Mouse (Mus musculus) hematopoietic stem cell, adult 5-6 weeks (primary cell): ENCODE measurements around the gene Prpf8. TPM values are rescaled to one million over a fixed set of nuclear protein-coding genes. Genes with fewer than 3 reads are reported as not detected.

Experiments used
- total RNA-seq: library from RNA; stranded (forward); fragments of 172-1452, 232-1000 nt; gene quantifications from 2 replicates; pipeline ENCODE4 v1.2.3, GENCODE M21; 2017

Prpf8 gene
- total RNA-seq, 1 experiment from 2014 or later, result 113 TPM

Other genes with a start within 250 kb of the Prpf8 start
- 144 and 160 TPM in 2 replicates for gene Rpa1, start 138.5 kb upstream of the Prpf8 start, total RNA-seq
- 13.0 and 22.1 TPM in 2 replicates for gene Smyd4, start 138.4 kb upstream of the Prpf8 start, total RNA-seq
- gene Serpinf1, start 64.1 kb upstream of the Prpf8 start, total RNA-seq, result 60.5 and 70.1 TPM in 2 replicates
- gene Serpinf2, start 47.2 kb upstream of the Prpf8 start, total RNA-seq, result not detected in 2 replicates
- 4.5 and 6.0 TPM in 2 replicates for gene Wdr81, start 32.1 kb upstream of the Prpf8 start, total RNA-seq
- gene Tlcd2, start 25.1 kb upstream of the Prpf8 start, total RNA-seq, result 24.7 and 33.5 TPM in 2 replicates
- gene Rilp, start 23.3 kb downstream of the Prpf8 start, total RNA-seq, result 0.75 TPM in 1 of 2 replicates, not detected in the other
- 12.2 and 17.8 TPM in 2 replicates for gene Scarf1, start 26.7 kb downstream of the Prpf8 start, total RNA-seq
- 8.9 and 17.5 TPM in 2 replicates for gene Slc43a2, start 44.9 kb downstream of the Prpf8 start, total RNA-seq
- 55.5 and 98.3 TPM in 2 replicates for gene Pitpna, start 101.3 kb downstream of the Prpf8 start, total RNA-seq
- 54.1 and 59.6 TPM in 2 replicates for gene Inpp5k, start 144.2 kb downstream of the Prpf8 start, total RNA-seq
- gene Myo1c, start 163.7 kb downstream of the Prpf8 start, total RNA-seq, result 28.3 and 35.9 TPM in 2 replicates
- gene Crk, start 192.4 kb downstream of the Prpf8 start, total RNA-seq, result 50.9 and 61.0 TPM in 2 replicates
- 363 and 366 TPM in 2 replicates for gene Ywhae, start 246.1 kb downstream of the Prpf8 start, total RNA-seq